Mouse (Mus musculus): ENCODE results near the gene Cd160. TPM values are rescaled to one million over a fixed set of nuclear protein-coding genes. Genes with fewer than 3 reads are reported as not detected.

Gene Cd160
- polyA plus RNA-seq, 1 experiment from 2014 or later: 0.14 TPM

Other genes with a start within 250 kb of the Cd160 start
- 41.0 and 42.8 TPM in 2 replicates for gene Polr3gl, start 235.2 kb downstream of the Cd160 start, polyA plus RNA-seq (2015; fragmentation: Nextera tagmentation; extraction: Ambion mirVana)
- 11.0 and 12.6 TPM in 2 replicates for gene Ankrd34a, start 232.7 kb downstream of the Cd160 start, polyA plus RNA-seq (2015; fragmentation: Nextera tagmentation; extraction: Ambion mirVana)
- 6.0 and 7.6 TPM in 2 replicates for gene Lix1l, start 228.2 kb downstream of the Cd160 start, polyA plus RNA-seq (2015; fragmentation: Nextera tagmentation; extraction: Ambion mirVana)
- 113 and 118 TPM in 2 replicates for gene Rbm8a, start 199.4 kb downstream of the Cd160 start, polyA plus RNA-seq (2015; fragmentation: Nextera tagmentation; extraction: Ambion mirVana)
- 49.4 and 51.3 TPM in 2 replicates for gene Pex11b, start 194.0 kb downstream of the Cd160 start, polyA plus RNA-seq (2015; fragmentation: Nextera tagmentation; extraction: Ambion mirVana)
- gene Gm42957, start 193.9 kb downstream of the Cd160 start, polyA plus RNA-seq (2015; fragmentation: Nextera tagmentation; extraction: Ambion mirVana): 0.10 and 0.25 TPM in 2 replicates
- 0.92 and 1.1 TPM in 2 replicates for gene Itga10, start 183.8 kb downstream of the Cd160 start, polyA plus RNA-seq (2015; fragmentation: Nextera tagmentation; extraction: Ambion mirVana)
- 0.46 and 0.72 TPM in 2 replicates for gene Ankrd35, start 159.2 kb downstream of the Cd160 start, polyA plus RNA-seq (2015; fragmentation: Nextera tagmentation; extraction: Ambion mirVana)
- gene Pias3, start 133.0 kb downstream of the Cd160 start, polyA plus RNA-seq (2015; fragmentation: Nextera tagmentation; extraction: Ambion mirVana): 31.2 and 34.6 TPM in 2 replicates
- 16.2 and 17.2 TPM in 2 replicates for gene Nudt17, start 120.8 kb downstream of the Cd160 start, polyA plus RNA-seq (2015; fragmentation: Nextera tagmentation; extraction: Ambion mirVana)
- gene Polr3c, start 101.7 kb downstream of the Cd160 start, polyA plus RNA-seq (2015; fragmentation: Nextera tagmentation; extraction: Ambion mirVana): 31.7 and 38.0 TPM in 2 replicates
- 76.6 and 79.9 TPM in 2 replicates for gene Rnf115, start 101.7 kb downstream of the Cd160 start, polyA plus RNA-seq (2015; fragmentation: Nextera tagmentation; extraction: Ambion mirVana)
- gene Pdzk1, start 67 bp downstream of the Cd160 start, polyA plus RNA-seq (2015; fragmentation: Nextera tagmentation; extraction: Ambion mirVana): 0.08 TPM in 1 of 2 replicates, not detected in the other
- gene Gja5, start 75.3 kb upstream of the Cd160 start, polyA plus RNA-seq (2015; fragmentation: Nextera tagmentation; extraction: Ambion mirVana): 5.7 and 6.5 TPM in 2 replicates
- 33.7 and 39.5 TPM in 2 replicates for gene Gpr89, start 76.0 kb upstream of the Cd160 start, polyA plus RNA-seq (2015; fragmentation: Nextera tagmentation; extraction: Ambion mirVana)
- gene Gja8, start 96.7 kb upstream of the Cd160 start, polyA plus RNA-seq (2015; fragmentation: Nextera tagmentation; extraction: Ambion mirVana): 0.03 TPM in 1 of 2 replicates, not detected in the other